Mouse (Mus musculus): ENCODE measurements around the gene Smim14. TPM values are rescaled to one million over a fixed set of nuclear protein-coding genes. Genes with fewer than 3 reads are reported as not detected.

The Smim14 gene
- total RNA-seq, 2 experiments from 2014 or later = 155 to 187 TPM

- DNase-seq = no peak
These were observed 129.0 kb downstream of the Smim14 start for GRCm38 (mm10) chr5:65407989-65408388.

GRCm38 (mm10) chr5:65401251-65401994, 135.6 kb downstream of the Smim14 start:
- DNase-seq = peak; percentile 83 to 86

Other genes with a start within 250 kb of the Smim14 start
- gene Rfc1, start 201.5 kb downstream of the Smim14 start, total RNA-seq (2021) = 10 to 100 TPM; 42.2 to 51.1 TPM
- 1 to 10 TPM; 8.4 to 9.6 TPM for gene Klb, start 188.9 kb downstream of the Smim14 start, total RNA-seq (2021)
- 1,000 to 10,000 TPM; 1,087 to 1,104 TPM for gene Rpl9, start 145.7 kb downstream of the Smim14 start, total RNA-seq (2021)
- 10 to 100 TPM; 57.5 to 57.9 TPM for gene Lias, start 145.7 kb downstream of the Smim14 start, total RNA-seq (2021)
- 10 to 100 TPM; 84.3 to 86.2 TPM for gene Ugdh, start 101.2 kb downstream of the Smim14 start, total RNA-seq (2021)
- 1 to 10 TPM in 1 of 2 experiments, not detected in 1; 6.0 TPM for gene Gm43552, start 44.4 kb downstream of the Smim14 start, total RNA-seq (2021)
- gene Ube2k, start within 50 bp of the Smim14 start, total RNA-seq (2021) = 10 to 100 TPM; 87.3 to 96.5 TPM
- 10 to 100 TPM; 91.0 to 91.5 TPM for gene Pds5a, start 161.1 kb upstream of the Smim14 start, total RNA-seq (2021)
- gene N4bp2, start 226.3 kb upstream of the Smim14 start, total RNA-seq (2021) = 10 to 100 TPM; 11.7 to 16.6 TPM